Mouse (Mus musculus) CH12.LX (cell line): ENCODE data around the gene Ugcg. TPM values are rescaled to one million over a fixed set of nuclear protein-coding genes. Genes with fewer than 3 reads are reported as not detected.

ENCODE experiments used
- DNase-seq: peaks from one replicate; pipeline ENCODE4 v3.0.0-alpha.2; 2013; ENCODE audit errors: extremely low read depth
- H3K27ac ChIP-seq: 2 replicates; pipeline ENCODE4 v1.5.1; 2012; ENCODE audit warnings: low read depth, mild to moderate bottlenecking, control low read depth, moderate library complexity; ENCODE audit not compliant: insufficient read depth
- H3K27me3 ChIP-seq: replicated peaks from 2 replicates; pipeline ENCODE3; 2012; ENCODE audit warnings: inconsistent platforms
- H3K36me3 ChIP-seq, 2 experiments: replicated peaks in 1 of 2; 2 replicates each; pipeline versions ENCODE3 to v1.6.1; 2012; ENCODE audit warnings: inconsistent platforms in 1 of 2, low read length in 1 of 2, mild to moderate bottlenecking in 1 of 2, mixed read lengths in 1 of 2, moderate library complexity in 1 of 2; ENCODE audit not compliant: control insufficient read depth in 1 of 2, insufficient read depth in 1 of 2
- H3K4me1 ChIP-seq, 2 experiments: 2 replicates each; pipeline ENCODE4 v1.6.1; 2012; ENCODE audit warnings: inconsistent platforms in 1 of 2, moderate library complexity in 1 of 2; ENCODE audit not compliant: insufficient read depth in 2 of 2, control insufficient read depth in 1 of 2
- H3K4me2 ChIP-seq: 2 replicates; pipeline ENCODE4 v1.6.1; 2012; ENCODE audit warnings: low read depth, mild to moderate bottlenecking, control low read depth; ENCODE audit not compliant: poor library complexity, insufficient read depth, severe bottlenecking
- H3K4me3 ChIP-seq, 3 experiments: fragments of 150-350 bp in 1 of 3; sonication (generic) in 1 of 3; replicated peaks in 1 of 3; 2 replicates each; pipeline versions ENCODE3 to v1.5.1; 2011 to 2012; ENCODE audit warnings: low read depth in 2 of 3, low read length in 2 of 3, mild to moderate bottlenecking in 2 of 3, moderate library complexity in 2 of 3, control low read depth in 1 of 3, improper control_type of control experiment in 1 of 3, inconsistent platforms in 1 of 3, mixed read lengths in 1 of 3; ENCODE audit not compliant: poor library complexity in 1 of 3
- H3K79me2 ChIP-seq: replicated peaks from 2 replicates; pipeline ENCODE4 v1.6.1; 2012; ENCODE audit warnings: mild to moderate bottlenecking, moderate library complexity; ENCODE audit not compliant: control insufficient read depth, poor library complexity, insufficient read depth, severe bottlenecking; ENCODE audit errors: extremely low read depth
- H3K9ac ChIP-seq: 2 replicates; pipeline ENCODE4 v1.6.1; 2012; ENCODE audit warnings: low read depth, mild to moderate bottlenecking, control low read depth, moderate library complexity; ENCODE audit not compliant: insufficient read depth
- H3K9me3 ChIP-seq: replicated peaks from 2 replicates; pipeline ENCODE3; 2012; ENCODE audit warnings: low read length, inconsistent platforms, mixed read lengths
- CHD1 ChIP-seq: IDR thresholded peaks from 2 replicates; pipeline ENCODE4 v1.6.1; 2012; ENCODE audit warnings: low read depth, low read length, improper control_type of control experiment, inconsistent platforms
- CHD2 ChIP-seq: IDR thresholded peaks from 2 replicates; pipeline ENCODE4 v1.6.1; 2011; ENCODE audit warnings: low read length, improper control_type of control experiment
- CTCF ChIP-seq, 2 experiments: IDR thresholded peaks in 1 of 2; conservative IDR thresholded peaks in 1 of 2; 2 replicates each; pipeline ENCODE4 v1.5.1; 2011 to 2012; ENCODE audit warnings: low read depth in 2 of 2, low read length in 2 of 2, improper control_type of control experiment in 1 of 2, inconsistent platforms in 1 of 2, mild to moderate bottlenecking in 1 of 2, moderate library complexity in 1 of 2
- ELF1 ChIP-seq: IDR thresholded peaks from 2 replicates; pipeline ENCODE4 v1.6.1; 2014; ENCODE audit warnings: low read depth, mild to moderate bottlenecking, inconsistent platforms, low read length, improper control_type of control experiment
- EP300 ChIP-seq: IDR thresholded peaks from 2 replicates; pipeline ENCODE4 v1.6.1; 2011; ENCODE audit warnings: low read length, improper control_type of control experiment
- ETS1 ChIP-seq: conservative IDR thresholded peaks from 2 replicates; pipeline ENCODE4 v1.6.1; 2012; ENCODE audit warnings: low read depth, mild to moderate bottlenecking, inconsistent platforms, low read length, improper control_type of control experiment, moderate library complexity
- HCFC1 ChIP-seq: IDR thresholded peaks from 2 replicates; pipeline ENCODE4 v1.6.1; 2012; ENCODE audit warnings: low read depth, mild to moderate bottlenecking, inconsistent platforms, low read length, improper control_type of control experiment
- JUND ChIP-seq: conservative IDR thresholded peaks from 2 replicates; pipeline ENCODE4 v1.6.1; 2011; ENCODE audit warnings: low read depth, low read length, improper control_type of control experiment
- MAFK ChIP-seq: IDR thresholded peaks from 2 replicates; pipeline ENCODE4 v1.6.1; 2011; ENCODE audit warnings: low read length, improper control_type of control experiment; ENCODE audit not compliant: insufficient replicate concordance
- MXI1 ChIP-seq: IDR thresholded peaks from 2 replicates; pipeline ENCODE4 v1.6.1; 2011; ENCODE audit warnings: mild to moderate bottlenecking, low read depth, low read length, improper control_type of control experiment
- NELFE ChIP-seq: IDR thresholded peaks from 2 replicates; pipeline ENCODE4 v1.6.1; 2011; ENCODE audit warnings: low read depth, low read length, improper control_type of control experiment
- RAD21 ChIP-seq: IDR thresholded peaks from 2 replicates; pipeline ENCODE4 v1.6.1; 2011; ENCODE audit warnings: low read depth, mild to moderate bottlenecking, low read length, improper control_type of control experiment, moderate library complexity
- RCOR1 ChIP-seq: conservative IDR thresholded peaks from 2 replicates; pipeline ENCODE4 v1.6.1; 2012; ENCODE audit warnings: low read depth, mild to moderate bottlenecking, inconsistent platforms, low read length, improper control_type of control experiment
- SIN3A ChIP-seq: IDR thresholded peaks from 2 replicates; pipeline ENCODE4 v1.6.1; 2012; ENCODE audit warnings: low read length, improper control_type of control experiment, inconsistent platforms
- TBP ChIP-seq: conservative IDR thresholded peaks from 2 replicates; pipeline ENCODE4 v1.6.1; 2011; ENCODE audit warnings: low read depth, low read length, improper control_type of control experiment
- UBTF ChIP-seq: IDR thresholded peaks from 2 replicates; pipeline ENCODE4 v1.6.1; 2012; ENCODE audit warnings: low read depth, mild to moderate bottlenecking, inconsistent platforms, low read length, improper control_type of control experiment, moderate library complexity
- USF2 ChIP-seq: conservative IDR thresholded peaks from 2 replicates; pipeline ENCODE4 v1.6.1; 2011; ENCODE audit warnings: low read depth, low read length, improper control_type of control experiment
- ZC3H11A ChIP-seq: IDR thresholded peaks from 2 replicates; pipeline ENCODE4 v1.6.1; 2012; ENCODE audit warnings: low read depth, mild to moderate bottlenecking, inconsistent platforms, low read length, improper control_type of control experiment
- ZKSCAN1 ChIP-seq: IDR thresholded peaks from 2 replicates; pipeline ENCODE4 v1.6.1; 2012; ENCODE audit warnings: low read depth, inconsistent platforms, low read length, improper control_type of control experiment, borderline replicate concordance
- ZMIZ1 ChIP-seq: IDR thresholded peaks from 2 replicates; pipeline ENCODE4 v1.6.1; 2012; ENCODE audit warnings: low read depth, mild to moderate bottlenecking, inconsistent platforms, low read length, improper control_type of control experiment
- ZNF384 ChIP-seq: IDR thresholded peaks from 2 replicates; pipeline ENCODE4 v1.6.1; 2012; ENCODE audit warnings: low read depth, low read length, improper control_type of control experiment, inconsistent platforms
- dilution Hi-C: fragments of 300-500 bp; cut with MboI; formaldehyde crosslinking; loops from 2 replicates; pipeline ENCODE4 v1.14.3; 2020; ENCODE audit warnings: low sequenced_read_pairs; ENCODE audit not compliant: extremely low pct_unique_long_range_greater_than_20kb, extremely low pct_ligation_motif_present
- in situ Hi-C: fragments of 300-500 bp; cut with MboI; formaldehyde crosslinking; loops from 3 replicates; pipeline ENCODE4 v1.14.3; 2019; ENCODE audit warnings: low sequenced_read_pairs, low pct_ligation_motif_present, low pct_unique_long_range_greater_than_20kb, mixed read lengths
- polyA plus RNA-seq: library from polyadenylated mRNA; unstranded; fragments of >175 nt; gene quantifications from 2 replicates; pipeline ENCODE4 v1.2.1, GENCODE M21; 2012; ENCODE audit warnings: low read depth; ENCODE audit not compliant: insufficient read length
- total RNA-seq, 2 experiments: library from RNA; depleted of rRNA; stranded (reverse); fragments of 300-350 nt in 1 of 2; fragments of >200 nt in 1 of 2; gene quantifications; 2 replicates each; pipeline ENCODE4 v1.2.3; 2012 to 2014

Gene Ugcg
- total and polyA plus RNA-seq, 3 experiments = 25.8 to 69.5 (median 28.7) TPM

- peaks cover 3 to 12% of the 10 kb centered on the region in 2 experiments; a peak in 3 of 4 replicates for H3K4me1 ChIP-seq
- H3K4me3 ChIP-seq = no peak overlapping the region
- dilution Hi-C loops = no loop called here
- H3K36me3 ChIP-seq = no peaks in the 10 kb centered on the region
- no peaks in the 10 kb centered on the region for H3K9me3 ChIP-seq
- in situ Hi-C loops = no loop called here
- H3K79me2 ChIP-seq = no peaks in the 10 kb centered on the region
- no peaks in the 10 kb centered on the region for H3K27me3 ChIP-seq
- no peak for DNase-seq
- no peak overlapping the region for H3K27ac ChIP-seq
- TF ChIP-seq ZNF384 (no peak), CTCF (conservative IDR thresholded peaks at IDR 0.05 in 1 of 2, IDR thresholded peaks at IDR 0.05 in 1 of 2; ENCODE audit: low read depth in 2 of 2, low read length in 2 of 2) (no peak), SIN3A (no peak), ZKSCAN1 (no peak), CHD2 (no peak), ZMIZ1 (no peak), JUND (no peak), MAFK (no peak), UBTF (no peak), RAD21 (no peak), ELF1 (no peak), NELFE (no peak), MXI1 (no peak), ETS1 (no peak), USF2 (no peak), CHD1 (no peak), TBP (no peak)
- no peak overlapping the region for H3K9ac ChIP-seq
- H3K4me2 ChIP-seq = no peak overlapping the region
Observed at GRCm38 (mm10) chr4:59245776-59246175, 56.7 kb downstream of the Ugcg start.

- dilution Hi-C loops = no loop called here
- in situ Hi-C loops = no loop called here
- Histone ChIP-seq H3K9me3 (no peaks in the 10 kb centered on the region), H3K79me2 (no peaks in the 10 kb centered on the region), H3K27me3 (no peaks in the 10 kb centered on the region), H3K27ac (no peak overlapping the region), H3K4me2 (no peak overlapping the region), H3K4me3 (no peak overlapping the region), H3K4me1 (peaks cover 3 to 12% of the 10 kb centered on the region in 2 experiments; a peak in 3 of 4 replicates), H3K36me3 (no peaks in the 10 kb centered on the region), H3K9ac (no peak overlapping the region)
- TF ChIP-seq HCFC1 (no peak), ZC3H11A (no peak), USF2 (no peak), ZNF384 (no peak), JUND (no peak), CTCF (conservative IDR thresholded peaks at IDR 0.05 in 1 of 2, IDR thresholded peaks at IDR 0.05 in 1 of 2; ENCODE audit: low read depth in 2 of 2, low read length in 2 of 2) (no peak), EP300 (no peak), RCOR1 (no peak), ETS1 (no peak), MXI1 (no peak)
- no peak for DNase-seq
Observed at GRCm38 (mm10) chr4:59247545-59247944, 58.5 kb downstream of the Ugcg start.
